Mouse (Mus musculus) heart, adult 2 months (tissue): ENCODE measurements around the gene Nkap. TPM values are rescaled to one million over a fixed set of nuclear protein-coding genes. Genes with fewer than 3 reads are reported as not detected.
A peak's percentile ranks its signal among the peaks of the same experiment; 100 is the strongest.
"Not testable (repeated sequence)": the region's sequence is repeated elsewhere in the genome, so short reads cannot be mapped to it uniquely, and the experiment has no call there.

ENCODE experiments used
- DNase-seq, 2 experiments: peaks; one replicate each; pipeline ENCODE4 v3.0.0; 2021
- H3K27ac ChIP-seq: fragments of 200-600 bp; 2 replicates; pipeline ENCODE4 v1.8.1; 2022
- H3K27me3 ChIP-seq: fragments of 200-500 bp; 2 replicates; pipeline ENCODE4 v1.6.1; 2012; ENCODE audit warnings: mild to moderate bottlenecking, low read length, inconsistent platforms, mixed read lengths; ENCODE audit not compliant: control insufficient read depth, insufficient read depth
- H3K36me3 ChIP-seq: fragments of 200-500 bp; 2 replicates; pipeline ENCODE4 v1.6.1; 2012; ENCODE audit warnings: low read length, inconsistent platforms; ENCODE audit not compliant: control insufficient read depth, insufficient read depth
- H3K4me1 ChIP-seq: fragments of 200-500 bp; 2 replicates; pipeline ENCODE4 v1.6.1; 2011; ENCODE audit warnings: low read length; ENCODE audit not compliant: control insufficient read depth, insufficient read depth
- H3K4me3 ChIP-seq: fragments of 200-600 bp; 2 replicates; pipeline ENCODE4 v1.8.1; 2022
- H3K79me2 ChIP-seq: fragments of 200-500 bp; replicated peaks from 2 replicates; pipeline ENCODE4 v1.6.1; 2012; ENCODE audit warnings: mild to moderate bottlenecking, inconsistent platforms, low read length, moderate library complexity, mixed read lengths; ENCODE audit not compliant: control insufficient read depth, insufficient read depth
- H3K9ac ChIP-seq: fragments of 200-500 bp; 2 replicates; pipeline ENCODE4 v1.6.1; 2012; ENCODE audit warnings: low read depth, mild to moderate bottlenecking, control low read depth, inconsistent platforms, low read length, mixed read lengths
- CTCF ChIP-seq: fragments of 200-600 bp; IDR thresholded peaks from 2 replicates; pipeline ENCODE4 v1.8.1; 2022; ENCODE audit warnings: antibody characterized with exemption, mild to moderate bottlenecking, moderate library complexity
- EP300 ChIP-seq: fragments of 200-500 bp; IDR thresholded peaks from 2 replicates; pipeline ENCODE4 v1.6.1; 2011; ENCODE audit warnings: low read depth, low read length, control low read depth; ENCODE audit not compliant: insufficient read depth
- POLR2A ChIP-seq: fragments of 200-500 bp; IDR thresholded peaks from 2 replicates; pipeline ENCODE4 v1.6.1; 2011; ENCODE audit warnings: mild to moderate bottlenecking, low read depth, low read length, control low read depth; ENCODE audit not compliant: insufficient read depth
- WGBS: fragments of 180-500 bp; shearing (Covaris S2); methylation state at CpG from one replicate; pipeline ENCODE4 v1.1.7; 2018; 5-methylcytosine and 5-hydroxymethylcytosine counted together
- intact Hi-C: fragments of 180-260 bp; cut with DNase I; formaldehyde crosslinking; loops from one replicate; pipeline ENCODE4 v1.15.1; 2025
- polyA plus RNA-seq: library from polyadenylated mRNA; depleted of rRNA; stranded (reverse); fragments of >200 nt; gene quantifications from 2 replicates; pipeline ENCODE4 v1.2.3, GENCODE M21; 2012
- total RNA-seq, 2 experiments: library from RNA; stranded (reverse); gene quantifications; 2 replicates each; pipeline ENCODE4 v1.2.3; 2021

The Nkap gene
- total and polyA plus RNA-seq, 3 experiments = 1.6 to 8.8 (median 8.8) TPM

DNA sequence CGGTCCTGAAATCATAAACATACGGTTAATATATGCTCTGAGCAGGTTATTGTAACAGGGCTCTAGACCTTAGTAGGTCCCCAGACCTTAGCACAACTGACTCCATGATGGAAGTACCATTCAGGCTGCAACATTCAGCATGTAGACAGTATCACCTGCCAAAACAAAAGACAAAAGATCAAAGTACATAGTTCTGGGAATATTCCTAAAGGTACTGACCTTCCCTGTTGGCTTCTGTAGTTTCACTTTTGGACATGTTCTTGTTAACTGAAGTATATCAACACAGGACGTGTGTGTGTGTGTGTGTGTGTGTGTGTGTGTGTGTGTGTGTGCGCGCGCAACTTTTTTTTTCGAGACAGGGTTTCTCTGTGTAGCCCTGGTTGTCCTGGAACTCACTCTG lies 1.1 kb upstream of the Nkap start:
- DNase-seq = no peak
- no peak for TF ChIP-seq EP300
- no peak for TF ChIP-seq CTCF
- no peak for TF ChIP-seq POLR2A
- Histone ChIP-seq H3K4me1 (no peaks in the 10 kb centered on the region; the same call in 1 of the 2 replicates), H3K9ac (no peak overlapping the region), H3K79me2 (no peaks in the 10 kb centered on the region), H3K4me3 (no peak overlapping the region), H3K27me3 (no peaks in the 10 kb centered on the region), H3K36me3 (no peaks in the 10 kb centered on the region), H3K27ac (no peak overlapping the region)
- intact Hi-C loops = no loop called here
- WGBS = 92% methylated on average over 7 of the region's 7 CpGs

DNA sequence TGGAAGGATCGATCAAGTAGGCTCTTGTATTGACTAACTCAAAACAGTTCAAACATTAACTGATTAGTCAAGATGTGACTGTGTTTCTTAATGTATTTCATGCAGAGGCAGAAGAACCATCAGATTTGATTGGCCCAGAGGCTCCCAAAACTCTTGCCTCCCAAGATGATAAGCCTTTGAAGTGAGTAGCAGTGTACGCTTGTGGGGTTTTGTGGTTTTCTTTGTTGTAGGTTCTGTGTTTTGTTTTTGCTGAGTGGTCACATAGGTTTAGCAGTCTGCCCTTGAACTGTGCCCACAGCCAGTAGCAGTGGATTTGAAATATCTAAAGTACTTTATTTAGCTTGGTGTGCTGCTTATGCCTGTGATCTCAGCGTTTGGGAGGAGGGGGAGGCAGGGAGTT lies 15.1 kb downstream of the Nkap start:
- intact Hi-C loops = no loop called here
- DNase-seq = no peak
- Histone ChIP-seq H3K36me3 (no peaks in the 10 kb centered on the region), H3K4me3 (no peak overlapping the region), H3K4me1 (no peaks in the 10 kb centered on the region), H3K9ac (no peak overlapping the region), H3K79me2 (no peaks in the 10 kb centered on the region), H3K27me3 (no peaks in the 10 kb centered on the region), H3K27ac (no peak overlapping the region)
- WGBS = 80% methylated on average over 3 of the region's 3 CpGs
- TF ChIP-seq EP300 = no peak
- no peak for TF ChIP-seq POLR2A
- TF ChIP-seq CTCF = no peak

DNA sequence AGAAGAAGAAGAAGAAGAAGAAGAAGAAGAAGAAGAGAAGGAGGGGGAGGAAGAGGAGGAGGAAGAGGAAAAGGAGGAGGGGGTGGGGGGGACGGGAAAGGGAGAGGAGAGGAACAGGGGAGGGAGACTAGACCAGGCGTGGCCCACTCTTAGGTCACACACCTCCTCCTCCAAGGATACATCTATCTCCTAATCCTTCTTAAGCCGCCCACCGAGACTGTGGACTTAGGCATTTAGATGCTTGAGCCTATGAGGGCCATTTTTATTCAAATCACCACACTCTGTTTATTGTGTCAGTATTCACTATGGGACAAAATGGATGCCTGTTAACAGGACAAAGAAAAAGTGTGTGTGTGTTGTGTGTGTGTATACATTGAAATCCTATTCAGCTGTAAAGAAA lies 17.9 kb downstream of the Nkap start:
- H3K27me3 ChIP-seq, H3K27ac ChIP-seq, H3K4me1 ChIP-seq, H3K4me3 ChIP-seq, H3K9ac ChIP-seq, H3K36me3 ChIP-seq, intact Hi-C loops, H3K79me2 ChIP-seq, DNase-seq: not testable (repeated sequence)
- WGBS = 59% methylated on average over 2 of the region's 4 CpGs

DNA sequence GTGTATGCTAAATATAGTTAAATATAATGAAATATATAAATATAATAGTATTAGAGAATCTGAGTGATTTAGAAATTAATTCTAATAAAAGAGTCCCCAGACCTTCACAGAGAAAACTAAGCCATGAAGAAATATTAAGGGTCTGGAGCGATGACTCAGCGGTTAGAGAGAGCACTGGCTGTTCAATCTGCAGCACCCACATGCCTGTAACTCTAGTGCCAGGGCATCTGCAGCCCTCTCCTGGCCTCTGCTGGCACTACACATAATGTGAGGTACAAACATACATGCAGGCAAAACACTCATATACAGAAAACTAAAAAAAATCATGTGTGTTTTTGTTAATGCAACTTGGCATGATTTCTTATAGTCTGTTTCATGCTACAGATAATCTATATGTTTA lies 18.4 kb downstream of the Nkap start:
- H3K4me1 ChIP-seq = no peaks in the 10 kb centered on the region
- no peaks in the 10 kb centered on the region for H3K36me3 ChIP-seq
- no peak for DNase-seq
- no peak overlapping the region for H3K27ac ChIP-seq
- no peaks in the 10 kb centered on the region for H3K27me3 ChIP-seq
- H3K9ac ChIP-seq = no peak overlapping the region
- TF ChIP-seq CTCF (0 out of 2 replicates have a peak, but pooled peaks have one; percentile 20), POLR2A (no peak)
- no peaks in the 10 kb centered on the region for H3K79me2 ChIP-seq
- no peak overlapping the region for H3K4me3 ChIP-seq
- WGBS = 88% methylated on average over 2 of the region's 2 CpGs
- intact Hi-C loops = no loop called here

DNA sequence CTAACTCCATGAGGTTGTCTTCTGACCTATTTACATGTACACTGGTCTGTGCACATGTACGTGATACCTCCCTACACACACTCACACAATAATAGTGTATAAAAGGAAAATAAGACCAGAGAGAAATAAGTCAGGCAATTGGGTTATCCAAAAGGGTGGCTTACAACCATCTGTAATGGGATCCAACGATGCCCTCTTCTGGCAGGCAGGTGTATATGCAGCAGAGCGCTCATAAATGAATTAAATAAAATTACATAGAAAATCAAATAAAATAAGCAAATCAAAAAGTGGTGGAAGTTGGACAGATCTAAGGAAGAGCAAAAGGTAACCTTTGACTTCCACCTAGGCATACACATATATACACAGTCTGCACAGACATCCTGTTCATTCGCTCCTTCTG lies 31.2 kb downstream of the Nkap start:
- no peak overlapping the region for H3K4me3 ChIP-seq
- intact Hi-C loops = no loop called here

DNA sequence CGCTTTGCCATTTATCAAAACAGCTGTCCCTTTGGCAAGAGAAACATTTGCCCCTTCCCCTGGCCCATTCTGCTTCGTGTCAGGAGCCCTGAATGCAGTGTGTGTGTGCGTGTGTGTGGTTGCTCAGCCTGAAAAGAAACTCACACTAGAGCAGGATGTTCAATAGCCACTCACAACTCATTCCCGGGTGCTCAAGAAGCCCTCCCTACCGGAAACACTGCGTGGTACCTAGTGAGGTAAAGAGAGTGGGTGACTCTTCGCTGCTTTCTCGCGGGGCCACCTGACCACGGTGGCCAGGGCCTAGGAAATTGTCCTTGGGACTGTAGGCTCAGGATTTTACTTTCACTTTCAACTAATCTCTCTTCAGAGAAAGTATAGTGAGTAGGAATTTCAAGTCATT lies 34.6 kb downstream of the Nkap start:
- intact Hi-C loops = no loop called here
- H3K4me1 ChIP-seq = no peaks in the 10 kb centered on the region
- H3K4me3 ChIP-seq = no peak overlapping the region
- H3K27me3 ChIP-seq = no peaks in the 10 kb centered on the region
- H3K9ac ChIP-seq = no peak overlapping the region
- no peak for DNase-seq
- no peak overlapping the region for H3K27ac ChIP-seq
- no peaks in the 10 kb centered on the region for H3K79me2 ChIP-seq
- no peaks in the 10 kb centered on the region for H3K36me3 ChIP-seq
- WGBS = 69% methylated on average over 10 of the region's 10 CpGs
- TF ChIP-seq POLR2A (no peak), CTCF (no peak), EP300 (no peak)

More for the DNA sequence above, 31.2 kb downstream of the Nkap start:
- Histone ChIP-seq H3K9ac (no peak overlapping the region), H3K27me3 (no peaks in the 10 kb centered on the region), H3K27ac (no peak overlapping the region), H3K36me3 (no peaks in the 10 kb centered on the region), H3K4me1 (no peaks in the 10 kb centered on the region), H3K79me2 (no peaks in the 10 kb centered on the region)
- DNase-seq = no peak
- WGBS = 66% methylated on average over 4 of the region's 4 CpGs
- TF ChIP-seq EP300 (no peak), CTCF (peak; percentile 65)

DNA sequence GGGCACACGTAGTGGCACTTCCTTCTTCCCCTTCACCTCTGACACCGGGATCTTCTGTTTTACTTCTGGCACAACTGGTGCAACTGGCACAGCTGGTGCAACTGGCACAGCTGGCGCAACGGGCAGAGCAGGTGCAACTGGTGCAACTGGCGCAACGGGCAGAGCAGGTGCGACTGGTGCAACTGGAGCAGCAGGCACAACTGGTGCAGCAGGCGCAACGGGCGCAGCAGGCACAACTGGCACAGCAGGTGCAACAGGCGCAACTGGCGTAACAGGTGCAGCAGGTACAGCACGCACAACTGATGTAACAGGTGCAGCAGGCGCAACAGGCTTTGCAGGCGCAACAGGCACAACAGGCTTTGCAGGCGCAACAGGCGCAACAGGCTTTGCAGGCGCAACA lies 36.5 kb downstream of the Nkap start:
- Histone ChIP-seq H3K9ac (no peak overlapping the region), H3K27ac (no peak overlapping the region), H3K4me1 (no peaks in the 10 kb centered on the region), H3K36me3 (no peaks in the 10 kb centered on the region), H3K79me2 (no peaks in the 10 kb centered on the region), H3K4me3 (no peak overlapping the region), H3K27me3 (no peaks in the 10 kb centered on the region)
- no peak for DNase-seq
- 82% methylated on average over 18 of the region's 18 CpGs for WGBS
- intact Hi-C loops = no loop called here
- no peak for TF ChIP-seq CTCF
- TF ChIP-seq POLR2A = no peak
- TF ChIP-seq EP300 = no peak
